Mouse (Mus musculus) forebrain, embryonic 14.5 days (tissue): Measurements from ENCODE around the gene Prdm10. TPM values are rescaled to one million over a fixed set of nuclear protein-coding genes. Genes with fewer than 3 reads are reported as not detected.

Experiments used
- ATAC-seq: fragments of 200-750 bp; cut with Nextera tagmentation; 2 replicates; pipeline ENCODE4 v1.8.0; 2017; ENCODE audit warnings: mild to moderate bottlenecking, moderate library complexity
- DNase-seq: peaks from one replicate; pipeline ENCODE4 v3.0.0-alpha.2; 2015; ENCODE audit warnings: low spot score
- H3K27ac ChIP-seq: fragments of 300-500 bp; sonication (generic); 2 replicates; pipeline ENCODE4 v1.5.1; 2014; ENCODE audit warnings: low read depth, mild to moderate bottlenecking, control low read depth, low read length, moderate library complexity
- H3K27me3 ChIP-seq: fragments of 300-500 bp; sonication (generic); replicated peaks from 2 replicates; pipeline ENCODE4 v1.6.1; 2014; ENCODE audit warnings: low read length, control low read depth, mixed read lengths; ENCODE audit not compliant: control insufficient read depth, insufficient read depth
- H3K36me3 ChIP-seq: fragments of 300-500 bp; sonication (generic); 2 replicates; pipeline ENCODE4 v1.6.1; 2014; ENCODE audit warnings: low read length, control low read depth; ENCODE audit not compliant: control insufficient read depth, insufficient read depth
- H3K4me1 ChIP-seq: fragments of 300-500 bp; sonication (generic); 2 replicates; pipeline ENCODE4 v1.6.1; 2014; ENCODE audit warnings: antibody characterized with exemption, low read length, control low read depth; ENCODE audit not compliant: control insufficient read depth, insufficient read depth
- H3K4me2 ChIP-seq: fragments of 300-500 bp; sonication (generic); 2 replicates; pipeline ENCODE4 v1.6.1; 2014; ENCODE audit warnings: mild to moderate bottlenecking, control low read depth, low read length
- H3K4me3 ChIP-seq: fragments of 300-500 bp; sonication (generic); 2 replicates; pipeline ENCODE4 v1.5.1; 2014; ENCODE audit warnings: low read depth, low read length, control low read depth
- H3K9ac ChIP-seq: fragments of 300-500 bp; sonication (generic); 2 replicates; pipeline ENCODE4 v1.6.1; 2014; ENCODE audit warnings: mild to moderate bottlenecking, low read length, control low read depth, moderate library complexity
- H3K9me3 ChIP-seq: fragments of 300-500 bp; sonication (generic); replicated peaks from 2 replicates; pipeline ENCODE4 v1.6.1; 2016; ENCODE audit warnings: low read length, control low read depth, mixed read lengths; ENCODE audit not compliant: control insufficient read depth
- WGBS: fragments of 180-500 bp; shearing (Covaris S2); extraction: QIAGEN DNeasy Blood & Tissue Kit; methylation state at CpG from one replicate; pipeline ENCODE4 v1.1.7; 2014; 5-methylcytosine and 5-hydroxymethylcytosine counted together
- polyA plus RNA-seq: library from polyadenylated mRNA; unstranded; fragments of >200 nt; fragmentation: Nextera tagmentation; extraction: Ambion mirVana; gene quantifications from 2 replicates; pipeline ENCODE4 v1.2.1, GENCODE M21; 2014

Prdm10 gene
- polyA plus RNA-seq, 1 experiment from 2014 or later = 7.3 TPM

GRCm38 (mm10) chr9:31291978-31292377 is 11.6 kb downstream of the Prdm10 start:
- Histone ChIP-seq H3K27me3 (no peaks in the 10 kb centered on the region), H3K9ac (no peak overlapping the region), H3K4me2 (no peak overlapping the region), H3K27ac (no peak overlapping the region), H3K4me3 (no peak overlapping the region), H3K4me1 (peaks cover 10% of the 10 kb centered on the region; the same call in 1 of the 2 replicates), H3K36me3 (no peaks in the 10 kb centered on the region), H3K9me3 (no peaks in the 10 kb centered on the region)
- 81% methylated on average over 4 of the region's 4 CpGs for WGBS
- DNase-seq (no peak), ATAC-seq (no peak)

DNA sequence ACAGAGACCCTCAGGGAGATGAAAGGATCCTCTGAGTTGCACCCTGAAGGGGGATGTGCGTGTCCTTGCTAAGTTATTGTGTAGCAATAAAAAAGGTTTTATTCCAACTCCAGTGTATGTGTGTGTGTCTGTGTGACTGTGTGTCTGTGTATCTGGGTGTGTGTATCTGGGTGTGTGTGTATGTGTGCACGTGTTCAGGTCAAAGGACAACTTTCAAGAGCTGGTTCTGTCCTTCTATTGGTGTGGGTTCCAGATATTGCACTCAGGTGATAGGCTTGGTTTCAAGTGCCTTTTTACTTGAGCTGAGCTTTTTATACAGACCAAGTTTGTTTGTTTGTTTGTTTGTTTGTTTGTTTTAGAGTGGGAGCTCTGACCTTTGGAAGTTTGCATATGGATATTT is 12.9 kb downstream of the Prdm10 start:
- Histone ChIP-seq H3K4me1 (peaks cover 10% of the 10 kb centered on the region; the same call in 1 of the 2 replicates), H3K4me3 (no peak overlapping the region), H3K9ac (no peak overlapping the region), H3K36me3 (no peaks in the 10 kb centered on the region), H3K27me3 (no peaks in the 10 kb centered on the region), H3K4me2 (no peak overlapping the region), H3K9me3 (no peaks in the 10 kb centered on the region), H3K27ac (no peak overlapping the region)
- WGBS = 83% methylated on average over 2 of the region's 2 CpGs
- ATAC-seq (no peak), DNase-seq (no peak)

DNA sequence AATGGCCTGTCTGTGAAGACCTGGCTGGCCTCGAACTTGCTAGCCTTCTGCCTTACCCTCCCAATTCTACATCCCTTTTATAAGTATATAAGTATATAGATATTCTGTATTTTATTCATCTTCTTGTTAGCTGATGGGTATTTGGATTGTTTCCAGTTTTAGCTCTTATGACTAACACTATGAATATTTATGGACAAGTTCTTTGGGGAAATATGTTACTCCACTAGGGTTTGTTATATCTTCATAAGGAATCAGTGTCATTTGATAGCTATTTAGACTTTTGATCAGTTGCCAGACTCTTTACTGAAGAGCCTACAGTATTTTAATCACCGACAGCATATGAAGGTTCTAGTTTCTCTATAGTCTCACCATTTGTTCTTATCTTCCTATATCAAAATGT is 15.0 kb downstream of the Prdm10 start:
- no peak overlapping the region for H3K4me3 ChIP-seq
- H3K9me3 ChIP-seq = no peaks in the 10 kb centered on the region
- WGBS = 76% methylated on average over 2 of the region's 2 CpGs
- peaks cover 4% of the 10 kb centered on the region for H3K4me1 ChIP-seq
- H3K4me2 ChIP-seq = no peak overlapping the region
- DNase-seq = peak; percentile 44
- H3K27ac ChIP-seq = no peak overlapping the region
- no peaks in the 10 kb centered on the region for H3K27me3 ChIP-seq
- H3K9ac ChIP-seq = no peak overlapping the region
- no peaks in the 10 kb centered on the region for H3K36me3 ChIP-seq
- no peak for ATAC-seq

DNA sequence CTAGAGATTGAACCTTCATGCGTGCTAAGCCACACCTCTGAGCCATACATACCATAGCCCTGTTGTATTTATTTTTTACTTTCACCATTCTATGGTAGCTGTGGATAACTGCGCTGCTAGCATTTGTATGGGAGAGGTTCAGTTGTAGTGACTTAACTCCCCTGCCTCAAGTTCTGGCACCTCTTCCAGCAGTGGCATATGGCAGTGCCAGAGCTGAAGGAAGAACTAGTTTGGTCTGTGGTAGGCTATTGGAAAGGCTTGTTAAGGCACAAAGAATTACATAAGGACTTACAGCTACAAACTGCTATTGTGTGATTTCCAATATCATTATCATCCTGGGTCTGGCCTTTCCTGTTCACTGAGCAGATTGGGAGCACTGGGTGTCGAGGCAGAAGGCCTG is 16.0 kb downstream of the Prdm10 start:
- Histone ChIP-seq H3K4me3 (no peak overlapping the region), H3K36me3 (no peaks in the 10 kb centered on the region), H3K4me1 (peaks cover 3% of the 10 kb centered on the region; the same call in 1 of the 2 replicates), H3K9ac (no peak overlapping the region), H3K27me3 (no peaks in the 10 kb centered on the region), H3K4me2 (no peak overlapping the region), H3K27ac (no peak overlapping the region), H3K9me3 (no peaks in the 10 kb centered on the region)
- peak; percentile 23 for DNase-seq
- ATAC-seq = no peak
- WGBS = 83% methylated on average over 3 of the region's 3 CpGs

GRCm38 (mm10) chr9:31298751-31299150 is 18.4 kb downstream of the Prdm10 start:
- no peak overlapping the region for H3K9ac ChIP-seq
- H3K27me3 ChIP-seq = no peaks in the 10 kb centered on the region
- no peaks in the 10 kb centered on the region for H3K36me3 ChIP-seq
- H3K9me3 ChIP-seq = no peaks in the 10 kb centered on the region
- H3K4me1 ChIP-seq = peaks cover 3% of the 10 kb centered on the region; the same call in 1 of the 2 replicates
- no peak overlapping the region for H3K4me2 ChIP-seq
- WGBS = 68% methylated on average over 6 of the region's 6 CpGs
- no peak overlapping the region for H3K4me3 ChIP-seq
- no peak for ATAC-seq
- DNase-seq = no peak
- H3K27ac ChIP-seq = no peak overlapping the region

GRCm38 (mm10) chr9:31300525-31300924 is 20.2 kb downstream of the Prdm10 start:
- H3K4me1 ChIP-seq = peaks cover 3% of the 10 kb centered on the region; the same call in 1 of the 2 replicates
- H3K9me3 ChIP-seq = no peaks in the 10 kb centered on the region
- H3K4me3 ChIP-seq = no peak overlapping the region
- H3K9ac ChIP-seq = no peak overlapping the region
- ATAC-seq (no peak), DNase-seq (no peak)
- no peak overlapping the region for H3K4me2 ChIP-seq
- no peaks in the 10 kb centered on the region for H3K36me3 ChIP-seq
- WGBS = 92% methylated on average over 5 of the region's 5 CpGs
- H3K27ac ChIP-seq = no peak overlapping the region
- no peaks in the 10 kb centered on the region for H3K27me3 ChIP-seq

DNA sequence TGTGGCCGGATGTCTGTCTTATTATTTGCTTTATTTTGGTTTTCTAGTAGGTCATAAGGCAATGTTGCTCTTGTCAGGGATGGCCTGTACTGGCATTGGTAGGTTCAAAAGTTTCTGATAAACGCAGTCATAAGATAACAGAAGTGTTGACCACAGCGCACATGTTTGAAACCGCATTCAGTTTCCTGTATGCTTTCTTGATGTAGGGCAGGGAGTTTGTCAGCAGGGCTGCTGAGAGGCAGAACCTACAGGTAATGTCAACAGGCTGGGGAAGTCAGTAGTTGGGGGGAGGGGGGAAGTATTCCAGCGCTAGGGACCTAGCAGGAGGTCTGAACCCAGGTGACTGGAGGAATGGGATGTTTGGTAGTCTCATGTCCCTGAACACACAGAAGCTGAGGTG is 20.8 kb downstream of the Prdm10 start:
- DNase-seq (no peak), ATAC-seq (no peak)
- H3K27ac ChIP-seq = no peak overlapping the region
- no peak overlapping the region for H3K9ac ChIP-seq
- H3K4me2 ChIP-seq = no peak overlapping the region
- 75% methylated on average over 5 of the region's 5 CpGs for WGBS
- no peak overlapping the region for H3K4me3 ChIP-seq
- H3K4me1 ChIP-seq = peaks cover 3% of the 10 kb centered on the region; the same call in 1 of the 2 replicates
- H3K9me3 ChIP-seq = no peaks in the 10 kb centered on the region
- H3K27me3 ChIP-seq = no peaks in the 10 kb centered on the region
- H3K36me3 ChIP-seq = no peaks in the 10 kb centered on the region

GRCm38 (mm10) chr9:31301526-31302311 is 21.4 kb downstream of the Prdm10 start:
- DNase-seq (no peak), ATAC-seq (peak; percentile 23; the same call in 1 of the 2 replicates)
- Histone ChIP-seq H3K27me3 (no peaks in the 10 kb centered on the region), H3K4me1 (no peaks in the 10 kb centered on the region; the same call in 1 of the 2 replicates), H3K27ac (no peak overlapping the region), H3K9ac (no peak overlapping the region), H3K9me3 (no peaks in the 10 kb centered on the region), H3K36me3 (no peaks in the 10 kb centered on the region), H3K4me3 (no peak overlapping the region), H3K4me2 (no peak overlapping the region)
- WGBS = 81% methylated on average over 5 of the region's 5 CpGs

DNA sequence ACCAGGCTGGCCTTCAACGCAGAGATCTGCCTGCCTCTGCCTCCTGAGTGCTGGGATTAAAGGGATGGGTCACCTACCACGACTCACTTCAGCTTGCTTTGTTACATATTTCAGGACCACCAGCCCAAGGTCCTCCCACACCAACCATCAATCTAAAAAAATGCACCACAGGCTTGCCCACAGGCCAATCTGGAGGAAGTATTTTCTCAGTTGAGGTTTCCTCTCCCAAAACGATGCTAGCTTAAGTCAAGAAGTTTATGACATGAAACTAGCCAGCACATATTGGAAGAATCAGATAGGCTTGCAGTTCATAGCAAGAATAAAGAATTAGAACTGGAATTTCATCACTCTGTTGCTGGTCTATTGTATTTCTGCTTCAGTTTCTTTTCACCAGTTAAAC is 24.0 kb downstream of the Prdm10 start:
- H3K27ac ChIP-seq = no peak overlapping the region
- H3K27me3 ChIP-seq = no peaks in the 10 kb centered on the region
- ATAC-seq = no peak
- DNase-seq = no peak
- 94% methylated on average over 3 of the region's 3 CpGs for WGBS
- no peaks in the 10 kb centered on the region for H3K4me1 ChIP-seq
- H3K36me3 ChIP-seq = no peaks in the 10 kb centered on the region
- H3K9me3 ChIP-seq = no peaks in the 10 kb centered on the region
- no peak overlapping the region for H3K4me3 ChIP-seq
- H3K9ac ChIP-seq = no peak overlapping the region
- H3K4me2 ChIP-seq = no peak overlapping the region
